Mouse (Mus musculus) CH12.LX (cell line): ENCODE data around the gene Tacr1.

Experiments
- BHLHE40 ChIP-seq: IDR thresholded peaks from 2 replicates; pipeline ENCODE4 v1.6.1; 2011; ENCODE audit warnings: mild to moderate bottlenecking, low read depth, low read length, improper control_type of control experiment
- CHD2 ChIP-seq: IDR thresholded peaks from 2 replicates; pipeline ENCODE4 v1.6.1; 2011; ENCODE audit warnings: low read length, improper control_type of control experiment
- CTCF ChIP-seq, 2 experiments: IDR thresholded peaks in 1 of 2; conservative IDR thresholded peaks in 1 of 2; 2 replicates each; pipeline ENCODE4 v1.5.1; 2011 to 2012; ENCODE audit warnings: low read depth in 2 of 2, low read length in 2 of 2, improper control_type of control experiment in 1 of 2, inconsistent platforms in 1 of 2, mild to moderate bottlenecking in 1 of 2, moderate library complexity in 1 of 2
- E2F4 ChIP-seq: IDR thresholded peaks from 2 replicates; pipeline ENCODE4 v1.6.1; 2011; ENCODE audit warnings: low read depth, low read length, improper control_type of control experiment; ENCODE audit not compliant: insufficient replicate concordance
- JUN ChIP-seq: IDR thresholded peaks from 2 replicates; pipeline ENCODE4 v1.6.1; 2011; ENCODE audit warnings: low read depth, mild to moderate bottlenecking, low read length, improper control_type of control experiment, moderate library complexity; ENCODE audit not compliant: insufficient read depth
- KAT2A ChIP-seq: IDR thresholded peaks from 2 replicates; pipeline ENCODE4 v1.6.1; 2012; ENCODE audit warnings: low read length, improper control_type of control experiment, inconsistent platforms; ENCODE audit not compliant: insufficient replicate concordance
- MAX ChIP-seq: IDR thresholded peaks from 2 replicates; pipeline ENCODE4 v1.6.1; 2011; ENCODE audit warnings: low read length, improper control_type of control experiment
- MEF2A ChIP-seq: IDR thresholded peaks from 2 replicates; pipeline ENCODE4 v1.6.1; 2014; ENCODE audit warnings: low read depth, mild to moderate bottlenecking, inconsistent platforms, low read length, improper control_type of control experiment, borderline replicate concordance
- MYC ChIP-seq: IDR thresholded peaks from 2 replicates; pipeline ENCODE4 v1.6.1; 2011; ENCODE audit warnings: low read depth, mild to moderate bottlenecking, improper control_type of control experiment, low read length
- POLR2A ChIP-seq: IDR thresholded peaks from 2 replicates; pipeline ENCODE4 v1.6.1; 2011; ENCODE audit warnings: low read depth, mild to moderate bottlenecking, improper control_type of control experiment, low read length
- TBP ChIP-seq: conservative IDR thresholded peaks from 2 replicates; pipeline ENCODE4 v1.6.1; 2011; ENCODE audit warnings: low read depth, low read length, improper control_type of control experiment
- USF1 ChIP-seq: IDR thresholded peaks from 2 replicates; pipeline ENCODE4 v1.6.1; 2014; ENCODE audit warnings: low read depth, mild to moderate bottlenecking, inconsistent platforms, low read length, improper control_type of control experiment
- ZKSCAN1 ChIP-seq: IDR thresholded peaks from 2 replicates; pipeline ENCODE4 v1.6.1; 2012; ENCODE audit warnings: low read depth, inconsistent platforms, low read length, improper control_type of control experiment, borderline replicate concordance
- ZNF384 ChIP-seq: IDR thresholded peaks from 2 replicates; pipeline ENCODE4 v1.6.1; 2012; ENCODE audit warnings: low read depth, low read length, improper control_type of control experiment, inconsistent platforms

GRCm38 (mm10) chr6:82401595-82402451 lies at the start of gene Tacr1:
- TF ChIP-seq MAX: no peak
- TF ChIP-seq TBP: no peak
- no peak for TF ChIP-seq CTCF (conservative IDR thresholded peaks at IDR 0.05 in 1 of 2, IDR thresholded peaks at IDR 0.05 in 1 of 2; ENCODE audit: low read depth in 2 of 2, low read length in 2 of 2)
- TF ChIP-seq POLR2A: no peak
- no peak for TF ChIP-seq E2F4
- no peak for TF ChIP-seq BHLHE40
- TF ChIP-seq MEF2A: no peak
- TF ChIP-seq MYC: no peak
- no peak for TF ChIP-seq ZKSCAN1
- no peak for TF ChIP-seq USF1
- no peak for TF ChIP-seq JUN
- TF ChIP-seq CHD2: no peak
- TF ChIP-seq KAT2A: no peak
- no peak for TF ChIP-seq ZNF384
